Mouse (Mus musculus) lung, embryonic 14.5 days (tissue): ENCODE measurements around the gene Cylc1. TPM values are rescaled to one million over a fixed set of nuclear protein-coding genes. Genes with fewer than 3 reads are reported as not detected.

ENCODE experiments used
- ATAC-seq: fragments of 200-750 bp; cut with Nextera tagmentation; 2 replicates; pipeline ENCODE4 v1.8.0; 2017; ENCODE audit warnings: mild to moderate bottlenecking, moderate TSS enrichment, moderate library complexity; ENCODE audit not compliant: insufficient read depth
- DNase-seq: peaks from one replicate; pipeline ENCODE4 v3.0.0-alpha.2; 2015
- H3K27ac ChIP-seq: fragments of 300-500 bp; sonication (generic); 2 replicates; pipeline ENCODE4 v1.5.1; 2014; ENCODE audit warnings: low read depth, mild to moderate bottlenecking, moderate library complexity
- H3K27me3 ChIP-seq: fragments of 300-500 bp; sonication (generic); 2 replicates; pipeline ENCODE4 v1.6.1; 2014; ENCODE audit warnings: low read length, control low read depth; ENCODE audit not compliant: insufficient read depth
- H3K36me3 ChIP-seq: fragments of 300-500 bp; sonication (generic); 2 replicates; pipeline ENCODE4 v1.6.1; 2014; ENCODE audit warnings: control low read depth; ENCODE audit not compliant: insufficient read depth
- H3K4me1 ChIP-seq: fragments of 300-500 bp; sonication (generic); 2 replicates; pipeline ENCODE4 v1.6.1; 2014; ENCODE audit warnings: antibody characterized with exemption, control low read depth; ENCODE audit not compliant: insufficient read depth
- H3K4me2 ChIP-seq: fragments of 300-500 bp; sonication (generic); 2 replicates; pipeline ENCODE4 v1.6.1; 2014; ENCODE audit warnings: mild to moderate bottlenecking
- H3K4me3 ChIP-seq: fragments of 300-500 bp; sonication (generic); 2 replicates; pipeline ENCODE4 v1.5.1; 2014; ENCODE audit warnings: low read depth, low read length
- H3K9ac ChIP-seq: fragments of 300-500 bp; sonication (generic); 2 replicates; pipeline ENCODE4 v1.6.1; 2014
- H3K9me3 ChIP-seq: fragments of 300-500 bp; sonication (generic); 2 replicates; pipeline ENCODE4 v1.6.1; 2016; ENCODE audit warnings: low read depth, low read length, control low read depth
- CTCF ChIP-seq: IDR thresholded peaks from 2 replicates; pipeline ENCODE4 v1.5.1; 2016; ENCODE audit warnings: antibody characterized with exemption, low read depth
- WGBS: fragments of 180-500 bp; shearing (Covaris S2); extraction: QIAGEN DNeasy Blood & Tissue Kit; methylation state at CpG from one replicate; pipeline ENCODE4 v1.1.7; 2014; 5-methylcytosine and 5-hydroxymethylcytosine counted together
- polyA plus RNA-seq: library from polyadenylated mRNA; unstranded; fragments of >200 nt; fragmentation: Nextera tagmentation; extraction: Ambion mirVana; gene quantifications from 2 replicates; pipeline ENCODE4 v1.2.1, GENCODE M21; 2014

The Cylc1 gene
- not detected in 2 replicates for polyA plus RNA-seq

GRCm38 (mm10) chrX:111110118-111110517 is at the start of gene Cylc1:
Gene Cylc1 (plus strand): TSS chrX:111110418.
- no peaks in the 10 kb centered on the region for H3K36me3 ChIP-seq
- H3K27me3 ChIP-seq, result no peaks in the 10 kb centered on the region
- no peak for TF ChIP-seq CTCF
- no peak within 1 kb of the TSS for H3K27ac ChIP-seq
- no peaks in the 10 kb centered on the region for H3K9me3 ChIP-seq
- DNase-seq (no peak), ATAC-seq (no peak)
- H3K4me1 ChIP-seq, result no peaks in the 10 kb centered on the region
- H3K9ac ChIP-seq, result no peak within 1 kb of the TSS
- H3K4me2 ChIP-seq, result no peak within 1 kb of the TSS
- H3K4me3 ChIP-seq, result no peak within 1 kb of the TSS

DNA sequence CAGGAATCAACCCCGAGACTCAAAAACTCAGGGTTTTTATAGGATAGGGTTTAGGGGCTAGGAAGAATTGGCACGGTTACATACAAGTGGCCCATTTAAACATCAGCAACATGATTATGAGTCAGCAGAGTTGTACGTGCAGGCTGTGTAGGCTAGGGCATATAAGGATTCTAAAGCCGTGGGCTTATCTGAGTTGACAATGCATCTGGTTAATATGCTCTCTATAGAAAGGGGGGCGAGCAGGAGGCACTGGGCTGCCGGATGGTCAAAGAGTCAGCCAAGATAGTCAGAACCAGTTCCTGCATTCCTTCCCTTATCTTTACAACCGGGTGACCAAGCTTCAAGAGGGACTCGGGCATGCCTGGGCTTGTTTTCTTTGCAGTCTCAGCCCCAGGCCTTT is 31.5 kb upstream of the Cylc1 start:
- 77% methylated on average over 8 of the region's 8 CpGs for WGBS
- ATAC-seq, result no peak
- no peak for TF ChIP-seq CTCF

GRCm38 (mm10) chrX:111168040-111168439 is 57.8 kb downstream of the Cylc1 start, which contains the start of gene Gm10112:
Gene Gm10112 (plus strand): TSS chrX:111168340.
- ATAC-seq (no peak), DNase-seq (no peak)
- TF ChIP-seq CTCF, result no peak
- Histone ChIP-seq H3K4me3 (no peak within 1 kb of the TSS), H3K4me1 (no peaks in the 10 kb centered on the region), H3K27me3 (no peaks in the 10 kb centered on the region), H3K9ac (no peak within 1 kb of the TSS), H3K27ac (no peak within 1 kb of the TSS), H3K4me2 (no peak within 1 kb of the TSS), H3K36me3 (no peaks in the 10 kb centered on the region), H3K9me3 (no peaks in the 10 kb centered on the region)
- 92% methylated on average over 3 of the region's 3 CpGs for WGBS

More for the DNA sequence above, 31.5 kb upstream of the Cylc1 start:
- H3K4me3 ChIP-seq, result no peak overlapping the region
- H3K4me2 ChIP-seq, result no peak overlapping the region
- H3K27ac ChIP-seq, result no peak overlapping the region
- H3K9me3 ChIP-seq, result no peaks in the 10 kb centered on the region
- H3K27me3 ChIP-seq, result no peaks in the 10 kb centered on the region
- no peak overlapping the region for H3K9ac ChIP-seq
- DNase-seq, result no peak
- H3K4me1 ChIP-seq, result no peaks in the 10 kb centered on the region
- no peaks in the 10 kb centered on the region for H3K36me3 ChIP-seq

Other genes starting within 250 kb of the Cylc1 start
- gene Gm10112, start 57.9 kb downstream of the Cylc1 start, polyA plus RNA-seq, result not detected in 2 replicates